Mouse (Mus musculus): ENCODE data around the gene Ly75. TPM values are rescaled to one million over a fixed set of nuclear protein-coding genes. Genes with fewer than 3 reads are reported as not detected.

Gene Ly75
- total and polyA plus RNA-seq, 2 experiments from 2014 or later, result 2.0 to 2.5 TPM

DNA sequence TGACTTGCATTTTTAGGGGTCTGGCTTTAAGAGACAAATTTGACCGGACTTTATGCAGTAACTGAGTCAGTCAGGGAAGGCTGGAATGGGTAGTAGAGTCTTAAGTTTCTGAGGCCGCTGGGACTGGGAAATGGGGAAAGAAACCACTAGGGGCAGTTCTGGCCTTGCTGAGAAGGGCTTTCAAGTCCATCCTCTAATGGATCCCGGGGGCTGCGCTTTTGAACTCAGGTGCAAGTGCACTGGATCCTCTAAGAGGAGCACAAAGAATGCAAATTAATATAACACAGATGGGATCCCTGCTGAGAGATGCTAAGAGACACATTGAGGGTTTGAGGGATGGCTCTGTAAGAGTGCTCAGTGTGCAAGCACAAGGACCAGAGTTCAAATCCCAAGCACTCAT, 91.7 kb downstream of the Ly75 start:
- H3K36me3 ChIP-seq (ENCODE audit: insufficient read depth, low read length), result no peaks in the 10 kb centered on the region
- no peak overlapping the region for H3K27ac ChIP-seq
- TF ChIP-seq CTCF (IDR thresholded peaks at IDR 0.05; ENCODE audit: low read depth), result no peak
- DNase-seq (ENCODE audit: low spot score) (no peak), ATAC-seq (no peak)
- no peak overlapping the region for H3K9ac ChIP-seq (replicated peaks; ENCODE audit: low read length)
- 96% methylated on average over 4 of the region's 4 CpGs for WGBS
- H3K27me3 ChIP-seq (ENCODE audit: insufficient read depth, low read length), result no peaks in the 10 kb centered on the region
- H3K9me3 ChIP-seq (ENCODE audit: low read length), result no peaks in the 10 kb centered on the region
- H3K4me2 ChIP-seq (ENCODE audit: low read depth, low read length), result no peak overlapping the region
- H3K4me1 ChIP-seq (ENCODE audit: insufficient read depth, low read length), result no peaks in the 10 kb centered on the region
- H3K4me3 ChIP-seq (ENCODE audit: low read length), result no peak overlapping the region

GRCm38 (mm10) chr2:60289451-60289850, 93.7 kb downstream of the Ly75 start:
- H3K27ac ChIP-seq, result no peak overlapping the region
- DNase-seq (ENCODE audit: low spot score) (no peak), ATAC-seq (no peak)
- WGBS, result 81% methylated on average over 1 of the region's 1 CpGs
- no peaks in the 10 kb centered on the region for H3K27me3 ChIP-seq (ENCODE audit: insufficient read depth, low read length)
- no peaks in the 10 kb centered on the region for H3K9me3 ChIP-seq (ENCODE audit: low read length)
- H3K4me1 ChIP-seq (ENCODE audit: insufficient read depth, low read length), result no peaks in the 10 kb centered on the region
- TF ChIP-seq CTCF (IDR thresholded peaks at IDR 0.05; ENCODE audit: low read depth), result no peak
- no peaks in the 10 kb centered on the region for H3K36me3 ChIP-seq (ENCODE audit: insufficient read depth, low read length)
- no peak overlapping the region for H3K4me2 ChIP-seq (ENCODE audit: low read depth, low read length)
- H3K9ac ChIP-seq (replicated peaks; ENCODE audit: low read length), result no peak overlapping the region
- no peak overlapping the region for H3K4me3 ChIP-seq (ENCODE audit: low read length)

DNA sequence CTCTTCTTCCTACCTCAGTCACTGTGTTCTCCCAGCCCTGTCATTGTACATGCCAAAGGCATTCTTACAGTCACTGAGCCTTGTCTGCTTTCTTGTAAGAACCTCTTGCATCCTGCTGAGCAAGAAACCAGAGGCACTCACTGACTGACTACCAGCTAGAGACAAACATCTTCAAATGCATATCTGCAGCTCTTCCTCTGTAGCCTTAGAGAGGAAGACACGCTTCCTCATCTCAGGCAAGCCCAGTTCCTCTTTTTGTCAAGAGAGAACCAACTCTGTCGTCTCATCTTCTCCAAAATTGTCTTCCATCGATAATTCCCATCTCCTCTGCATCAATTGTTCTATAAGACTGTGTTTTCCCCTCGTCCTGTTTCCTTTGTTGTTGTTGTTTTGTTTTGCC, 94.5 kb downstream of the Ly75 start:
- ATAC-seq (no peak), DNase-seq (ENCODE audit: low spot score) (no peak)
- no peaks in the 10 kb centered on the region for H3K9me3 ChIP-seq (ENCODE audit: low read length)
- no peaks in the 10 kb centered on the region for H3K27me3 ChIP-seq (ENCODE audit: insufficient read depth, low read length)
- no peak overlapping the region for H3K4me3 ChIP-seq (ENCODE audit: low read length)
- TF ChIP-seq CTCF (IDR thresholded peaks at IDR 0.05; ENCODE audit: low read depth), result no peak
- no peak overlapping the region for H3K27ac ChIP-seq
- no peak overlapping the region for H3K9ac ChIP-seq (replicated peaks; ENCODE audit: low read length)
- no peaks in the 10 kb centered on the region for H3K36me3 ChIP-seq (ENCODE audit: insufficient read depth, low read length)
- WGBS, result 80% methylated on average over 4 of the region's 4 CpGs
- H3K4me2 ChIP-seq (ENCODE audit: low read depth, low read length), result no peak overlapping the region
- 0 out of 2 replicates have a peak, but pooled peaks cover 4% of the 10 kb centered on the region for H3K4me1 ChIP-seq (ENCODE audit: insufficient read depth, low read length)

GRCm38 (mm10) chr2:60285107-60285617, 97.9 kb downstream of the Ly75 start:
- Histone ChIP-seq H3K27me3 (ENCODE audit: insufficient read depth, low read length) (no peaks in the 10 kb centered on the region), H3K4me2 (ENCODE audit: low read depth, low read length) (no peak overlapping the region), H3K4me1 (ENCODE audit: insufficient read depth, low read length) (0 out of 2 replicates have a peak, but pooled peaks cover 6% of the 10 kb centered on the region), H3K36me3 (ENCODE audit: insufficient read depth, low read length) (no peaks in the 10 kb centered on the region), H3K27ac (no peak overlapping the region), H3K9ac (replicated peaks; ENCODE audit: low read length) (no peak overlapping the region), H3K9me3 (ENCODE audit: low read length) (no peaks in the 10 kb centered on the region), H3K4me3 (ENCODE audit: low read length) (no peak overlapping the region)
- ATAC-seq (no peak), DNase-seq (ENCODE audit: low spot score) (no peak)
- WGBS, result 80% methylated on average over 8 of the region's 8 CpGs
- no peak for TF ChIP-seq CTCF (IDR thresholded peaks at IDR 0.05; ENCODE audit: low read depth)

DNA sequence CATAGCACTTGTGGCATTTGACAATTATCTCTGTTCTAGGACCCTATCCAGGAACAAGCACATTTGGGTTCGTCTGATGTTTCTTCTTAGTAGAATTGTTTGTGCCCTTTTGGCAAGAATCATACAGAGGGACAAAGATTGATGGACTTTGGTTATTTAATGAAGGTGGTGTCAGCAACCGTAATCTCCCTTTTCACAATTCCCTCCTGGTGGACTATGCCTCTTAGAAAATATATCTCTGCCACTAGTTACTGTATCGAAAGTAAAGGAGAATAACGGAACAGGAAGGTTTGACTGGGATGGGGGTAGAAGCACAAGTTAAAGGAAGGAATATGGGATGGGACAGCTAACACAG, 98.7 kb downstream of the Ly75 start, which contains the start of gene Cd302:
Gene Cd302 (minus strand): TSS at position 22 of the 355 bp plus-strand sequence.
- peak within 1 kb of the TSS; percentile 45 for H3K9ac ChIP-seq (replicated peaks; ENCODE audit: low read length)
- 50% methylated on average over 4 of the region's 4 CpGs for WGBS
- ATAC-seq, result no peak

DNA sequence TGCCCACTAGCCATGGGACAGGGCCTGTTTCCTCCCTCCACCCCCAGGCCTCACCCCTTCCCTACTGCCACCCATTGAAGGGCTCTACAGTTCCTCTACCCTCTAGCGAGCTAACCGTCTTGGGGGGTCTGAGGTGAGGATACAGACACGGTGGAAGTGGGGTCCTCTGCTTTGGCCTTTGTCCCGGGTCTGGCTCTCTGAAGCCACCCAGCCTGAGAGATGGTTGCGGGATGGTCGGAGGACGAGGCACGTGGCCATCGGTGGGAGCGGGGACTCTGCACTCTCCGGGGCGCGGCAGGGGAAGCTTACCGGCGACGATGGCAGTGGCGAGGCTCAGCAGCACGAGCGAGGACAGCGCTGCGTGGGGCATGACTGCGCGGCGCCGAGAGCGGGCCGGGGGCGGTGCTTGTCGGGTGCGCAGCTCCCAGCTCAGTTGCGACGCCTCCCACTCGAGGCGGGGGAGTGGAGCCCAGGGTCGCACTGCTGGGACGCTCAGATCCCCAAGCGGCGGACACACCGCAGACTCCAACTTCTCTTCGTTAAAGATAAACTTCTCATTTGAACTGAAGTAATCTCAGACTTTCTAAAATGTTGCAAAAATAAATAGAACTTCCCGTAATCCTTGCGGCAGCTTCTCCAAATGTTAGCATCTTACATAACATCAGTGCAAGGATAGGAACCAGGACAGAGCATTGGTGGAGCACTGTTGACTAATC, 99.2 kb downstream of the Ly75 start:
- Histone ChIP-seq H3K9ac (replicated peaks; ENCODE audit: low read length) (peak overlapping the region; percentile 45), H3K4me3 (ENCODE audit: low read length) (peak overlapping the region; percentile 48), H3K9me3 (ENCODE audit: low read length) (no peaks in the 10 kb centered on the region), H3K4me2 (ENCODE audit: low read depth, low read length) (peak overlapping the region; percentile 97), H3K4me1 (ENCODE audit: insufficient read depth, low read length) (0 out of 2 replicates have a peak, but pooled peaks cover 6% of the 10 kb centered on the region), H3K27me3 (ENCODE audit: insufficient read depth, low read length) (no peaks in the 10 kb centered on the region), H3K27ac (no peak overlapping the region), H3K36me3 (ENCODE audit: insufficient read depth, low read length) (no peaks in the 10 kb centered on the region)
- ATAC-seq, result peak; percentile 72
- under 1% methylated on average over 42 of the region's 42 CpGs for WGBS
- no peak for TF ChIP-seq CTCF (IDR thresholded peaks at IDR 0.05; ENCODE audit: low read depth)
- DNase-seq (ENCODE audit: low spot score), result peak; percentile 58

More for the DNA sequence above, 98.7 kb downstream of the Ly75 start, which contains the start of gene Cd302:
- no peak within 1 kb of the TSS for H3K27ac ChIP-seq
- H3K9me3 ChIP-seq (ENCODE audit: low read length), result no peaks in the 10 kb centered on the region
- H3K27me3 ChIP-seq (ENCODE audit: insufficient read depth, low read length), result no peaks in the 10 kb centered on the region
- TF ChIP-seq CTCF (IDR thresholded peaks at IDR 0.05; ENCODE audit: low read depth), result no peak
- H3K4me2 ChIP-seq (ENCODE audit: low read depth, low read length), result peak within 1 kb of the TSS; percentile 97
- 0 out of 2 replicates have a peak, but pooled peaks cover 6% of the 10 kb centered on the region for H3K4me1 ChIP-seq (ENCODE audit: insufficient read depth, low read length)
- no peaks in the 10 kb centered on the region for H3K36me3 ChIP-seq (ENCODE audit: insufficient read depth, low read length)
- peak within 1 kb of the TSS; percentile 48 for H3K4me3 ChIP-seq (ENCODE audit: low read length)
- DNase-seq (ENCODE audit: low spot score), result no peak

Measured in hindbrain, postnatal 0 days (tissue).